Mouse (Mus musculus): ENCODE data around the gene Olfr1153.

The Olfr1153 gene

GRCm38 (mm10) chr2:87894662-87895061 is at the start of gene Olfr1153:
Gene Olfr1153, plus strand, starts transcription at chr2:87894962.
- no peak for DNase-seq (ENCODE audit: low read depth in 2 of 2, low spot score in 2 of 2)

GRCm38 (mm10) chr2:87855562-87855961 is 39.2 kb upstream of the Olfr1153 start, which contains the start of gene Olfr1151:
Gene Olfr1151, plus strand, starts transcription at chr2:87855862.
- DNase-seq (ENCODE audit: low read depth in 2 of 2, low spot score in 2 of 2), result no peak

- DNase-seq (ENCODE audit: low read depth in 2 of 2, low spot score in 2 of 2), result no peak
Observed at GRCm38 (mm10) chr2:87866192-87866591, 28.6 kb upstream of the Olfr1153 start, which contains the start of gene Olfr1152. Gene Olfr1152, plus strand, starts transcription at chr2:87866492.

GRCm38 (mm10) chr2:87905066-87905465 is 10.3 kb downstream of the Olfr1153 start, which contains the start of gene Olfr1154:
Gene Olfr1154, minus strand, starts transcription at chr2:87905166.
- no peak for DNase-seq (ENCODE audit: low read depth in 2 of 2, low spot score in 2 of 2)

- DNase-seq (ENCODE audit: low read depth in 2 of 2, low spot score in 2 of 2), result no peak
Observed at GRCm38 (mm10) chr2:87945037-87945436, 50.3 kb downstream of the Olfr1153 start, which contains the start of gene Olfr1155. Gene Olfr1155, minus strand, starts transcription at chr2:87945137.

Measured in CD8-positive naive resting alpha-beta T cell, adult 2 months (primary cell).